Mouse (Mus musculus): ENCODE data around the gene Usp33.
"Not testable (repeated sequence)": the region's sequence is repeated elsewhere in the genome, so short reads cannot be mapped to it uniquely, and the experiment has no call there.

Gene Usp33

GRCm38 (mm10) chr3:152345732-152346632 is at the start of gene Usp33:
TSS of gene Usp33 (plus strand) at chr3:152346478.
- CTCF ChIA-PET = interaction anchor here (0.6 kb wide), 1 partner anchor 1597 kb away, joined by 3 read pairs; no protein-coding TSS in a partner anchor

GRCm38 (mm10) chr3:152300376-152301337 is 45.6 kb upstream of the Usp33 start:
- CTCF ChIA-PET = no interaction called here

GRCm38 (mm10) chr3:152302991-152303390 is 43.3 kb upstream of the Usp33 start:
- CTCF ChIA-PET = no interaction called here

- CTCF ChIA-PET = no interaction called here
Measured at GRCm38 (mm10) chr3:152304093-152304815, 42.0 kb upstream of the Usp33 start.

GRCm38 (mm10) chr3:152305080-152305479 is 41.2 kb upstream of the Usp33 start:
- CTCF ChIA-PET = no interaction called here

GRCm38 (mm10) chr3:152305971-152306370 is 40.3 kb upstream of the Usp33 start:
- CTCF ChIA-PET = no interaction called here

GRCm38 (mm10) chr3:152308485-152309249 is 37.6 kb upstream of the Usp33 start:
- CTCF ChIA-PET = no interaction called here

- CTCF ChIA-PET = no interaction called here
Measured at GRCm38 (mm10) chr3:152309250-152309645, 37.0 kb upstream of the Usp33 start.

GRCm38 (mm10) chr3:152314666-152315065 is 31.6 kb upstream of the Usp33 start:
- CTCF ChIA-PET = not testable (repeated sequence)

- CTCF ChIA-PET = interaction anchor here (0.6 to 0.7 kb wide), 2 partner anchors 38 to 971 kb away, joined by 6 to 16 read pairs; no protein-coding TSS in a partner anchor
Measured at GRCm38 (mm10) chr3:152315613-152316012, 30.7 kb upstream of the Usp33 start.

GRCm38 (mm10) chr3:152316447-152317173 is 29.7 kb upstream of the Usp33 start:
- CTCF ChIA-PET = interaction anchor here (0.7 kb wide), 1 partner anchor 37 kb away, joined by 16 read pairs; no protein-coding TSS in a partner anchor

- CTCF ChIA-PET = interaction anchor here (0.6 kb wide), 1 partner anchor 430 kb away, joined by 3 read pairs; no protein-coding TSS in a partner anchor
Measured at GRCm38 (mm10) chr3:152320972-152321645, 25.2 kb upstream of the Usp33 start.

GRCm38 (mm10) chr3:152321765-152322547 is 24.3 kb upstream of the Usp33 start:
- CTCF ChIA-PET = no interaction called here

- CTCF ChIA-PET = no interaction called here
Measured at GRCm38 (mm10) chr3:152332104-152332503, 14.2 kb upstream of the Usp33 start.

GRCm38 (mm10) chr3:152332545-152333300 is 13.6 kb upstream of the Usp33 start:
- CTCF ChIA-PET = no interaction called here

GRCm38 (mm10) chr3:152333641-152334040 is 12.6 kb upstream of the Usp33 start:
- CTCF ChIA-PET = no interaction called here

GRCm38 (mm10) chr3:152336085-152336484 is 10.2 kb upstream of the Usp33 start:
- CTCF ChIA-PET = no interaction called here

Measured in spleen, embryonic (tissue).